Mouse (Mus musculus): Measurements from ENCODE around the gene Lrrc1.

GRCm38 (mm10) chr9:77496540-77497062 is 48.1 kb downstream of the Lrrc1 start:
- no peak for TF ChIP-seq CTCF (IDR thresholded peaks at IDR 0.05)
- TF ChIP-seq EP300 (IDR thresholded peaks at IDR 0.05): no peak

Data from lung, postnatal 0 days (tissue).